Mouse (Mus musculus) liver, embryonic 14.5 days (tissue): ENCODE measurements at regions not wholly inside any gene's neighbourhood (a gene's known extent, or its start where the extent isn't known, plus 50 kb on each side); places are given as distances from the start of the nearest gene placed in this dataset.

Experiments
- ATAC-seq: fragments of 200-750 bp; cut with Nextera tagmentation; 2 replicates; pipeline ENCODE4 v1.8.0; 2017; ENCODE audit warnings: moderate number of reproducible peaks, mild to moderate bottlenecking, moderate library complexity; ENCODE audit not compliant: insufficient read depth
- DNase-seq, 3 experiments: peaks; one replicate each; pipeline ENCODE4 v3.0.0-alpha.2; 2012 to 2013; ENCODE audit warnings: low read depth in 3 of 3, low spot score in 3 of 3
- H3K27ac ChIP-seq: fragments of 300-500 bp; sonication (generic); 2 replicates; pipeline ENCODE4 v1.5.1; 2014; ENCODE audit warnings: moderate library complexity, mild to moderate bottlenecking, control low read depth, inconsistent platforms
- H3K27me3 ChIP-seq: fragments of 300-500 bp; sonication (generic); 2 replicates; pipeline ENCODE4 v1.6.1; 2014; ENCODE audit warnings: mild to moderate bottlenecking, low read length, moderate library complexity; ENCODE audit not compliant: control insufficient read depth, insufficient read depth
- H3K36me3 ChIP-seq: fragments of 300-500 bp; sonication (generic); replicated peaks from 2 replicates; pipeline ENCODE4 v1.6.1; 2014; ENCODE audit warnings: low read depth; ENCODE audit not compliant: control insufficient read depth, insufficient read depth
- H3K4me1 ChIP-seq, 2 experiments: fragments of 200-500 bp in 1 of 2; fragments of 300-500 bp in 1 of 2; sonication (generic) in 1 of 2; replicated peaks; 2 replicates each; pipeline ENCODE4 v1.6.1; 2012 to 2014; ENCODE audit warnings: antibody characterized with exemption in 1 of 2, inconsistent platforms in 1 of 2, low read length in 1 of 2; ENCODE audit not compliant: control insufficient read depth in 2 of 2, insufficient read depth in 2 of 2
- H3K4me2 ChIP-seq: fragments of 300-500 bp; sonication (generic); 2 replicates; pipeline ENCODE4 v1.6.1; 2014; ENCODE audit warnings: low read depth, mild to moderate bottlenecking, control low read depth, moderate library complexity
- H3K4me3 ChIP-seq, 2 experiments: fragments of 200-500 bp in 1 of 2; fragments of 300-500 bp in 1 of 2; sonication (generic) in 1 of 2; 2 replicates each; pipeline ENCODE4 v1.5.1; 2012 to 2014; ENCODE audit warnings: low read depth in 2 of 2, low read length in 2 of 2, mild to moderate bottlenecking in 2 of 2, control low read depth in 1 of 2, inconsistent platforms in 1 of 2, moderate library complexity in 1 of 2; ENCODE audit not compliant: insufficient read depth in 1 of 2
- H3K9ac ChIP-seq: fragments of 300-500 bp; sonication (generic); replicated peaks from 2 replicates; pipeline ENCODE4 v1.6.1; 2014; ENCODE audit warnings: mild to moderate bottlenecking, control low read depth, moderate library complexity
- H3K9me3 ChIP-seq: fragments of 300-500 bp; sonication (generic); 2 replicates; pipeline ENCODE4 v1.6.1; 2016; ENCODE audit warnings: low read length, mixed read lengths; ENCODE audit not compliant: control insufficient read depth
- CTCF ChIP-seq: IDR thresholded peaks from 2 replicates; pipeline ENCODE4 v1.5.1; 2016; ENCODE audit warnings: antibody characterized with exemption, low read depth, control low read depth
- EP300 ChIP-seq: IDR thresholded peaks from 2 replicates; pipeline ENCODE4 v1.6.1; 2016; ENCODE audit warnings: antibody characterized with exemption, low read depth
- WGBS: fragments of 180-500 bp; shearing (Covaris S2); extraction: QIAGEN DNeasy Blood & Tissue Kit; methylation state at CpG from one replicate; pipeline ENCODE4 v1.1.7; 2014; ENCODE audit not compliant: insufficient replicate concordance; 5-methylcytosine and 5-hydroxymethylcytosine counted together

DNA sequence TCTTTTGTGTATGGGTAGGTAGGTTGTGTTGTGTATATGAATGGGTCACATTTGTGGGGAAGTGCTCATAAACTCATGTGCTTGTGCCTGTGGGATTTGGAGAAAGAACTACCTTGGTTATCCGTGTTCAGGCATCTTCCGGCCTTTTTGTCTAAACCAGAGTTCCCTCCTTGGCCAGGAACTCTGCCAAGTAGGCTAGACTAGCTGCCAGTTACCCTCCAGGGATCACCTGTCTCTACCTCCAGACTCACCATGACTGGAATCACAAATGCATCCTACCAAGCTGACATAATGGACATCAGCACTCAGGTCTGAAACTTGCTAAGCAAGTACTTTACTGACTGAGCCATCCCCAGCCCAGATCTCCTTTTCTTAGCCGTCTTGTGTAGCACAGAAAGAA lies 97.6 kb upstream of the Nrp1 start:
- TF ChIP-seq CTCF (no peak), EP300 (no peak)
- Histone ChIP-seq H3K36me3 (no peaks in the 10 kb centered on the region), H3K4me2 (no peak overlapping the region), H3K9me3 (no peaks in the 10 kb centered on the region), H3K4me1 (no peaks in the 10 kb centered on the region), H3K9ac (no peak overlapping the region), H3K4me3 (no peak overlapping the region), H3K27me3 (no peaks in the 10 kb centered on the region), H3K27ac (no peak overlapping the region)
- 54% methylated on average over 3 of the region's 3 CpGs for WGBS
- no peak for ATAC-seq
- no peak for DNase-seq

DNA sequence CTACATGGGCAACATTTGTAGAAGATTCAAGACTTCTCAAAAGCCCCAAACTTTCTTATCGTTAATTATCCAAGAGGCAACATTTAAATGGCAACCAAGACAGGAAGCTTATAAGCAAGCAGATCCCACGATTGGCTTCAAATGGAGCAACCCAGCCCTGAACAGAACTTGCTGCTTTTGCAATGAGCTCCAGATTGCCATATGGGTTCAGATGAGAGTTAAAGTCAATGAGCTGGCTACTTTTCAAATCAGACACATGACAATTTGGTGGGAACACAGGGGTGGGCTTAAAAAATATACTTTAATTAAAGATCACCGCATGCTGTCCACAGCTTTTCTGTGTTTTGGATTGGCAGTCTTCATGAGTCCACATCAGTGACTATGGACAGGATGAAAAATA lies 97.0 kb upstream of the Nrp1 start:
- no peak for ATAC-seq
- Histone ChIP-seq H3K4me1 (no peaks in the 10 kb centered on the region), H3K36me3 (no peaks in the 10 kb centered on the region), H3K4me2 (no peak overlapping the region), H3K27ac (no peak overlapping the region), H3K9ac (no peak overlapping the region), H3K4me3 (no peak overlapping the region), H3K27me3 (no peaks in the 10 kb centered on the region), H3K9me3 (no peaks in the 10 kb centered on the region)
- 58% methylated on average over 3 of the region's 3 CpGs for WGBS
- TF ChIP-seq CTCF (no peak), EP300 (no peak)
- DNase-seq: no peak

DNA sequence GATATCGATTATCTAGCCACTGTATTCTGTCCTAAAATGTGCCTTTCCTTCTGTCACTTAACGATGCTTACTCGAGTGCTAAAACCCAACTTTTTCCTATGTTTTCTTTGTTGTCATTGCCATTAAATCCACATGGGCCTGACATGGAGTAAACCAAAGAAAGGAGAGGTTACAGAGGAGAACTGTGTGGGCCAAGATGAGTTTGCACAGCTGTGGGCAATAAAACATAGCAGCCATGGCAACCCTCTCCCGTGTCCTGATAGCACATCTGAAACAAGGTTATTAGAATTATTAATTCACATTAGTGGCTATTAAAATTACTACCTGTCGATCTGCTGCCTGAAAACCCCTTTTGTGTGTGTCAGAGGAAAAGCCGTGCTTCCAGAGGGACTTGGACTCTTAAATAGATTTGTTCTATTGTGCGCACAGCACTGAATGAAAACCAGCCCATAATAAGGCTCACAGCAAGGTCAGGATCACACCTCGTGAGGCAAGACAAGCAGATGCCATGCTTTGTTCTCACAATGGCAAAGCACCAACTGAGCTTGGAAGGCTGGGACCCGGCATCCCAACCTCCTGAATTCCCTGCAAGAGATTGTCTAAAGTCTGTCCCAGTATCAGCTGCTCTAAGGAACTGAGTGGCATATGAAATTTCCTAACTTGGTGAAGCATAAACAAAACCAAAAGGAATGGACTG lies 95.0 kb upstream of the Nrp1 start:
- H3K4me3 ChIP-seq: no peak overlapping the region
- peaks cover 0 to 3% of the 10 kb centered on the region in 2 experiments; a peak in 3 of 4 replicates for H3K4me1 ChIP-seq
- H3K9me3 ChIP-seq: no peaks in the 10 kb centered on the region
- no peak for ATAC-seq
- DNase-seq: no peak
- H3K36me3 ChIP-seq: no peaks in the 10 kb centered on the region
- 65% methylated on average over 9 of the region's 9 CpGs for WGBS
- TF ChIP-seq CTCF (no peak), EP300 (no peak)
- no peaks in the 10 kb centered on the region for H3K27me3 ChIP-seq
- H3K27ac ChIP-seq: no peak overlapping the region
- no peak overlapping the region for H3K4me2 ChIP-seq
- H3K9ac ChIP-seq: no peak overlapping the region

DNA sequence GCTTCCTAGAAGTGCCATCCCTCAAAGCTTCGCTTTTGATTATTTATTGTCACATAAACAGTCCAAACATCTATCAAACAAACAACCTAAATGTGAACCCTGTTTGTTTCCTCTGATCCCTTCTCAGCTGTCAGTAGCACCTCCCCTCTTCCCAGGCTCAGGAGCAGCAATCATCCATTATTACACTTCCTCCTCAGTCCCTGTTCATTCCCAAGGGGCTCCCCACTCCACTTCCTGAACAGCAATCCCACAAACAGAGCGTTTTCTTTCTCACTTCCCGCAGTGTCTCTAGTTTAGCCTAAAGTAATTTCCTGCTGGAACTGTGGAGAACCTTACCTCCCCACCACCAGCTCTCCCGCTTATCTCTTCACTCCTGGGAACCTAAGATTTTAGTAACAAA lies 91.1 kb upstream of the Nrp1 start:
- H3K9ac ChIP-seq: no peak overlapping the region
- no peak overlapping the region for H3K4me3 ChIP-seq
- H3K9me3 ChIP-seq: no peaks in the 10 kb centered on the region
- TF ChIP-seq CTCF (no peak), EP300 (no peak)
- no peak for ATAC-seq
- 36% methylated on average over 4 of the region's 4 CpGs for WGBS
- DNase-seq: no peak
- peaks cover 0 to 4% of the 10 kb centered on the region in 2 experiments; a peak in 3 of 4 replicates for H3K4me1 ChIP-seq
- no peak overlapping the region for H3K4me2 ChIP-seq
- H3K27ac ChIP-seq: no peak overlapping the region
- H3K27me3 ChIP-seq: no peaks in the 10 kb centered on the region
- H3K36me3 ChIP-seq: no peaks in the 10 kb centered on the region

DNA sequence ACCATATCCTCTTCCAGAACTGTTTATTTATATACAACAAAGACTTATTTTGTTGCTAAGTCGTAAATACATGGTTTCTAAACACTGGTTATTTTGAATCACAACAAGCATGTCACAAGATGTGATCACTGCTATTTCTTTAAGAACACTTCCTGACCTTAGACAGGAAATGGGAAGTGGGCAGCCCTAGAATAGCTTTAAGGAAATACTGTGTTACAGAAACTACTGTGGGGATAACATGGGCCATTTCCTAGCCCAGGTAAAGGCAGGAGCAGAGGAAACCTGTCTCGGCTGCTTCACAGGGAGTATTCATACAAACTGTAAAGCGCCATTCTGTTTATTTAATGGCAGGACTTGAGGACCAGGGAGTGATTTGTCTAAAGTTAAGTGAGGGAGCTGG lies 90.4 kb upstream of the Nrp1 start:
- Histone ChIP-seq H3K4me3 (no peak overlapping the region), H3K4me2 (no peak overlapping the region), H3K4me1 (peaks cover 0 to 4% of the 10 kb centered on the region in 2 experiments; a peak in 3 of 4 replicates), H3K9me3 (no peaks in the 10 kb centered on the region), H3K27ac (no peak overlapping the region), H3K36me3 (no peaks in the 10 kb centered on the region), H3K9ac (no peak overlapping the region), H3K27me3 (no peaks in the 10 kb centered on the region)
- TF ChIP-seq CTCF (no peak), EP300 (no peak)
- ATAC-seq: no peak
- DNase-seq: no peak
- 30% methylated on average over 3 of the region's 3 CpGs for WGBS
